Mouse (Mus musculus) liver, embryonic 16.5 days (tissue): Measurements from ENCODE around the gene Alg13. TPM values are rescaled to one million over a fixed set of nuclear protein-coding genes. Genes with fewer than 3 reads are reported as not detected.

Experiments used
- ATAC-seq: fragments of 200-750 bp; cut with Nextera tagmentation; 2 replicates; pipeline ENCODE4 v1.8.0; 2017; ENCODE audit warnings: low read depth, mild to moderate bottlenecking, moderate number of reproducible peaks, moderate library complexity
- H3K27ac ChIP-seq: fragments of 300-500 bp; sonication (generic); 2 replicates; pipeline ENCODE4 v1.5.1; 2014; ENCODE audit warnings: mild to moderate bottlenecking, low read length
- H3K27me3 ChIP-seq: fragments of 300-500 bp; sonication (generic); 2 replicates; pipeline ENCODE4 v1.6.1; 2014; ENCODE audit warnings: low read depth, low read length, mixed read lengths; ENCODE audit not compliant: control insufficient read depth, insufficient read depth
- H3K36me3 ChIP-seq: fragments of 300-500 bp; sonication (generic); 2 replicates; pipeline ENCODE4 v1.6.1; 2014; ENCODE audit warnings: mild to moderate bottlenecking; ENCODE audit not compliant: control insufficient read depth, insufficient read depth
- H3K4me1 ChIP-seq: fragments of 300-500 bp; sonication (generic); 2 replicates; pipeline ENCODE4 v1.6.1; 2014; ENCODE audit warnings: low read depth, low read length, mixed read lengths; ENCODE audit not compliant: control insufficient read depth
- H3K4me2 ChIP-seq: fragments of 300-500 bp; sonication (generic); 2 replicates; pipeline ENCODE4 v1.6.1; 2014; ENCODE audit warnings: low read depth, low read length, mixed read lengths
- H3K4me3 ChIP-seq: fragments of 300-500 bp; sonication (generic); 2 replicates; pipeline ENCODE4 v1.5.1; 2014; ENCODE audit warnings: low read depth, mild to moderate bottlenecking, low read length
- H3K9ac ChIP-seq: fragments of 300-500 bp; sonication (generic); 2 replicates; pipeline ENCODE4 v1.6.1; 2014; ENCODE audit warnings: low read depth, low read length
- H3K9me3 ChIP-seq: fragments of 300-500 bp; sonication (generic); replicated peaks from 2 replicates; pipeline ENCODE4 v1.6.1; 2016; ENCODE audit warnings: low read length; ENCODE audit not compliant: control insufficient read depth
- WGBS: fragments of 180-500 bp; shearing (Covaris S2); extraction: QIAGEN DNeasy Blood & Tissue Kit; methylation state at CpG from one replicate; pipeline ENCODE4 v1.1.7; 2014; ENCODE audit not compliant: insufficient replicate concordance; 5-methylcytosine and 5-hydroxymethylcytosine counted together
- polyA plus RNA-seq: library from polyadenylated mRNA; unstranded; fragments of >200 nt; fragmentation: Nextera tagmentation; extraction: Ambion mirVana; gene quantifications from 2 replicates; pipeline ENCODE4 v1.2.1, GENCODE M21; 2015

Gene Alg13
- 6.6 and 7.2 TPM in 2 replicates for polyA plus RNA-seq

DNA sequence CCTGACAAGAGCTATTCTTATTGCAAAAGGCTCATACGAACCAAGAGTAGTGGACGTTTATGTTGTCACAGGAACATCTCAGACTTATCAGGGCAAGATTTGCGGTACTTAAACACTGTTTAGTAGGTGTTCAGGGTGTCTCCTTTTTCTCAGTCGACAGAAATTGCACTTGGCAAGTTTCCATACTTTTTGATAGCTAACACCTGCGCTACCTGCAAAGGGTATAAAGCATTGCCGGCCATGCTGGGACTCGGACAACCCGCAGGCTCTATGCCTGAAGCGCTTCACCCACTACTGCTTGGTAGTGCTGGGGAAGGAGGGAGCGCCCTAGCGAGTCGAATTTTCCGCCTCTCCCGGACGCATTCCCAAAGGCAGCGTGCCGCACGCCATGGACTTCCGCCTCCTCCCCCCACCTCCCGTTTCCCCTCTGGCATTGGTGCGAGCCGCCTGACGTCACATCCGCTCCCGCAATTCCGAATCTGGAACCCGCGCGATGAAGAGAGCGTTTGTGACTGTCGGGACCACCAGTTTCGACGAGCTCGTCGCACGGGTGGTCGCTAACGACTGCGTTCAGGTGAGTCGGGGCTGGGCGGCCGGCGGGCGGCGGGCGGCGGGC is at the start of gene Alg13:
Alg13 (plus strand) TSS at position 257 of the 616 bp plus-strand sequence.
- H3K9ac ChIP-seq = peak within 1 kb of the TSS; percentile 71
- no peaks in the 10 kb centered on the region for H3K27me3 ChIP-seq
- H3K4me1 ChIP-seq = no peaks in the 10 kb centered on the region; the same call in 1 of the 2 replicates
- WGBS = 17% methylated on average over 39 of the region's 47 CpGs
- H3K36me3 ChIP-seq = no peaks in the 10 kb centered on the region
- H3K9me3 ChIP-seq = no peaks in the 10 kb centered on the region
- peak within 1 kb of the TSS; percentile 73 for H3K4me2 ChIP-seq
- peak within 1 kb of the TSS; percentile 61; the same call in 1 of the 2 replicates for H3K27ac ChIP-seq
- peak within 1 kb of the TSS; percentile 62 for H3K4me3 ChIP-seq
- ATAC-seq = peak; percentile 84

DNA sequence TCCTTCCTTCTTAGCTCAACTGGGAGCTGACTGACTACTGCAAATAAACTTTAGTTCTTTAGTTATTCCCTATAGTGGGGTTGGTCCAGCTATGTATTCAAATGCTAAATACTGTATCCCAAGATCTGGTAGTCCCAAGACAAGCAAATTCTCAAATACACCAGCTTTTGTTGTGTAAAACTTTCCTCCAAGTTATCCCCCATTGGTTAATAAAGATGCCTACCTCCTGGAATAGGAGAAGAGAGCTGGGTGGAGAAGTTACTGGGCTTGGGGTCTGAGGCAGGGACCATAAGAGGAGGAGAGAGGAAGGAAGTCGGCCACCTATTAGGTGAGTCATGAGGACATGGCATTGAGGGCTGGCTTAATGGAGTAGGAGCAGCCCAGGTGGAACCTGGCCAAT is 49.0 kb upstream of the Alg13 start:
- 52% methylated on average over 1 of the region's 1 CpGs for WGBS
- H3K4me2 ChIP-seq = no peak overlapping the region
- H3K9ac ChIP-seq = no peak overlapping the region
- ATAC-seq = no peak
- no peaks in the 10 kb centered on the region for H3K9me3 ChIP-seq
- H3K27ac ChIP-seq = no peak overlapping the region
- no peaks in the 10 kb centered on the region for H3K4me1 ChIP-seq
- H3K27me3 ChIP-seq = no peaks in the 10 kb centered on the region
- no peaks in the 10 kb centered on the region for H3K36me3 ChIP-seq
- no peak overlapping the region for H3K4me3 ChIP-seq

DNA sequence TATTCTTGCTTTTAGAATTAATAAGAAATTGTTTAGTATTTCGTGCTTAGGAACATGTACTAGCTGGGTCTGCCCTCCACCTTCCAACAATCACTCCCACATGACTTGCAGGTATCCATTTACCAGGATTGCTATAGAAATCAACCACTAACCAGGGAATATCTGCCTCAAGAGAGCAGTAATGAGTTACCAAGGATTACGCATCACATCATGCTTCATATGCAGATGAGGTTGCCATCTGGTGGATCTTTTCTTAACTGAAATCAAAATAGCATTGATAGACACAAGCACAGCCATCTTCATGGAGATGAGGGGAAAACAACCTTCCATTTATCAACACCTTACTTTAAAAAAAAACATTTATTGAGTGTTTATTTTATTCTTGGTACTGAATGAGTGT is 16.1 kb upstream of the Alg13 start:
- H3K4me2 ChIP-seq = no peak overlapping the region
- WGBS = 66% methylated on average over 2 of the region's 2 CpGs
- no peaks in the 10 kb centered on the region for H3K9me3 ChIP-seq
- H3K4me1 ChIP-seq = no peaks in the 10 kb centered on the region
- no peaks in the 10 kb centered on the region for H3K36me3 ChIP-seq
- H3K27ac ChIP-seq = no peak overlapping the region
- H3K4me3 ChIP-seq = no peak overlapping the region
- ATAC-seq = no peak
- H3K9ac ChIP-seq = no peak overlapping the region
- no peaks in the 10 kb centered on the region for H3K27me3 ChIP-seq

DNA sequence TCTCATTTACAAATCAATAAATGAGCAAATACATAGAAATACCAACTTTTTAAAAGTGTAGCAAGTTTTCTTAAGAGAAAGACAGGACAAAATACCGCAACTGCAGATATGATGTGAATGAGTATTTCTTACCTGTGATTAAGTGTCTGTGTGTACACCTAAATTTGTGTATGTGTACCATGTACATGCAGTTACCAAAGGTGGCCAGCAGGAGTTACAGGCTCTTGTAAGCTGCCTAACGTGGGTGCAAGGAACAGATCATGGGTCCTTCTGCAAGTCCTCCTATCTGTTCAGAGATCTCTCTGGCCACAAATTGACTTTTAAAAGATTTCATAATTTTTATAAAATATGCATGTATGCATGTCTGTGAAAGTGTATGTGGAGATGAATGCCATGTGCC is 11.9 kb upstream of the Alg13 start:
- Histone ChIP-seq H3K4me2 (no peak overlapping the region), H3K9me3 (no peaks in the 10 kb centered on the region), H3K36me3 (no peaks in the 10 kb centered on the region), H3K4me1 (no peaks in the 10 kb centered on the region), H3K4me3 (no peak overlapping the region), H3K27me3 (no peaks in the 10 kb centered on the region), H3K27ac (no peak overlapping the region), H3K9ac (no peak overlapping the region)
- no peak for ATAC-seq
- 67% methylated on average over 2 of the region's 2 CpGs for WGBS

DNA sequence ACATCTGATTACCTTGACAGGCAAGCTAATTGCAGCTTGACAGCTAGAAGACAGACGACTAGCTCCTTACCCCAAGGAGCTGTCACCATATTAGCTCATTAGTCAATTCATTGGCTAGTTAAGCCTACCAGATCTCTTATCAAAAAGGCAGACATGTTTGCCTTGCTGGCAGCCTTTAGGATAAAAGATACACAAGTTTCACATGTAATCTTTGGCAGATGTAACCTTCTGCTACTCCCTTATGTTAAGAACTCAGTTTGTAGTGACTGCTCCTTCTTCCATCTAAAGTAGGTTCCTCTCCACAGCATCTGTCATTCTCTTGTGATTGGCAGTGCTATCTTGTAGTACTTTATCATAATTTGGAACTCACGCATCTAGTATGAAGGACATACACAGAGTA is 3.6 kb upstream of the Alg13 start:
- Histone ChIP-seq H3K4me1 (no peaks in the 10 kb centered on the region; the same call in 1 of the 2 replicates), H3K4me3 (no peak overlapping the region), H3K27ac (no peak overlapping the region), H3K36me3 (no peaks in the 10 kb centered on the region), H3K4me2 (no peak overlapping the region), H3K9me3 (no peaks in the 10 kb centered on the region), H3K27me3 (no peaks in the 10 kb centered on the region), H3K9ac (no peak overlapping the region)
- ATAC-seq = no peak
- 54% methylated on average over 2 of the region's 2 CpGs for WGBS

DNA sequence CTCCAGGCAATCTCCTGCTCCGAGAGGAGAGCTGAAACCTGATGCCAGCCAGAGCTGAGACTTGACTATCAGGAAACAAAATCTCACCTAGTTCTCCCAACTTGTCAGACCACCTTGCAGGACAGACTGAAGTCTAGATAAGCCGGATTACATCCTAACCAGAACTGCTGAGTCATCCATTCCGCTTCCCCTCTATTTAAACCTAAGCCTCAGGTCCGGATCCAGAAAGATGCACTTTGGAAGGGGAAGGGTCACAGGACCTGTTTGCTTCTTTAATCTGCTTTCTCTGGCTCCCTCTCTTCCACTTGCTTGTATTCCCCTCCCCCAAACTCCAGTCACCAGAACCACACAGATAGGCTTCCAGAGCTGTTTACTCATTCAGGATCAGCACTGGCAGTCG is 2.6 kb upstream of the Alg13 start:
- H3K27ac ChIP-seq = no peak overlapping the region
- 23% methylated on average over 5 of the region's 5 CpGs for WGBS
- no peak overlapping the region for H3K4me2 ChIP-seq
- no peaks in the 10 kb centered on the region; the same call in 1 of the 2 replicates for H3K4me1 ChIP-seq
- H3K9ac ChIP-seq = no peak overlapping the region
- no peaks in the 10 kb centered on the region for H3K27me3 ChIP-seq
- H3K4me3 ChIP-seq = no peak overlapping the region
- no peaks in the 10 kb centered on the region for H3K36me3 ChIP-seq
- no peak for ATAC-seq
- no peaks in the 10 kb centered on the region for H3K9me3 ChIP-seq

DNA sequence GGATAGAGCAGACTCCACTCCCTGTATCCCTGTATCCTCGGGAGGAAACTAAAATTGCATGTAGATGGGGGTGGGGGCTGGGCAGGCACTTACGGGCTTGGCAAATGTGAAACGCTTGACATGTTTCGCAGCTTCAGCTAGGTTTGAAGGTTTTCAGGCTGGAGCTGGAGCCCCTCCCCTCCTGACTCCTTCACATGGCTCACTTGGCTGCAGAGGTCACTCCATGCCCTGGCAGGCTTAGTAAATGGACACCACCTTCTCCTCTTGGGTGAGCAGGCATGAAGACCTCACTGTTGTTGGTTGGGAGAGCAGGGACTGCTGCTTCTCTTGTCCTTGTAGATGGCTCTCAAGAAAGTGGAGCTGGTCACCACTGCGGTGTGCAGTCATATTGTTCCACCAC is 1.6 kb upstream of the Alg13 start:
- no peaks in the 10 kb centered on the region for H3K36me3 ChIP-seq
- no peak for ATAC-seq
- WGBS = 63% methylated on average over 5 of the region's 5 CpGs

DNA sequence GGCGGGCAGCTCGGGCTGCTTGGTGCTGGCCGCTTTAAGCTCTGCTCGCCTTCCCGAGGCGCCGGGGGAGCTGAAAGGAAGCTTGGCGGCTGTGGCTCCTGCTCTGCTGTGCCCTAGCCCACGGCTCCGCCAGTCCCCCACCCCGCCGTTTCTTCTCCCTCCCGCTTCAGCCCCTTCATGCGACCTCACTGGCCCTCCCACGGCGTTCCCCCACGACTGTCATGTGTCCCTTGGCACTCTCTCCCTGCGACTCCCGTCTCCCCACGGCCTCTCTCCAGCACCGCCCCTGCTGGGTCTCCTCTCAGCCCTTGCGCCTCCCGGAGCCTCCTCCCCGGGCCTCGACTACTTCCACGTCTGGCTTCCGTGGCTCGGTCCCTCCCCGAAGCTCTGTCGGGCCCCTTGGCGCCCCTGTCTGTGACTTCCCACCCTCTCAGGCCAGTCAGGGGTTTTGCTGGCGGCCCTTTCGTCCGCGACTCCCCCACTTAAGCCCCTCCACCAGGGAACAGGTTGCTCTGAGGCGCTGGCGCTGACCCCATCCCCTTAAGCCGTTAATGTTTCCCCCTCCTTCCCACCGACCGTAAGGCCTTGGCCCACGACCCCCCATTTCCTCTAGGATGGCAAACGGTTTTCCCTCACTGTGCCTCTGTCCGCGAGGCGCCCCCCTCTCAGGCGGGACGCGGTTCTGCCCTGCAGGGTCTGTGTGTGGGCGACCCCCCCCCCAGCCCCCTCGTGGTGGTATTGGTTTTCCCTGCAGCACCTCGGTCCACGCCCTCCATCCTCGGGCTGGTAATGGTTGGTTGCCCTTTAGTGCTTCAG is 768 bp downstream of the Alg13 start:
- H3K27ac ChIP-seq = peak overlapping the region; percentile 61; the same call in 1 of the 2 replicates
- 19% methylated on average over 43 of the region's 53 CpGs for WGBS

More for the DNA sequence above, 1.6 kb upstream of the Alg13 start:
- Histone ChIP-seq H3K9ac (no peak overlapping the region), H3K4me2 (no peak overlapping the region), H3K4me1 (no peaks in the 10 kb centered on the region; the same call in 1 of the 2 replicates), H3K9me3 (no peaks in the 10 kb centered on the region), H3K27ac (no peak overlapping the region), H3K4me3 (no peak overlapping the region), H3K27me3 (no peaks in the 10 kb centered on the region)

DNA sequence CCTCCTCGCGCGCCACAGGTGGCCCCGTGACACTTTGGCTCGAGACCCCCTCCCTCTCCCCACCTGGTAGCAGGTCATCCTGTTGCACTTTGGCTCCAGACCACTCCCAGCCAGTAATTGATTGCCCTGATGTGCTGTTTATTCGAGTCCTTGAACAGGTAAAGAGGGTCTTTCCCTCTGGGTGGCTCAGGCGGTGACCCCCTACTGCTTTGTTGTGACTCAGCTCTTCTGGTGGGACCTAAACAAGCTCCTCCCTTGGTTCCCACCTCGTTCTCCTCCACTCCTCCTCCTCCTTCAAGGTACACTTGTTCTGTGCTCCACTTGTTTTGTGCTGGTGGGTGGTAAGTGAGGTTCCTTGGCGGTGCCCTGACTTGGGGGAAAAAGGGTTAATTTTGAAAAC is 1.8 kb downstream of the Alg13 start:
- Histone ChIP-seq H3K4me3 (no peak overlapping the region), H3K4me1 (no peaks in the 10 kb centered on the region; the same call in 1 of the 2 replicates), H3K4me2 (peak overlapping the region; percentile 73; the same call in 1 of the 2 replicates), H3K36me3 (no peaks in the 10 kb centered on the region), H3K27me3 (no peaks in the 10 kb centered on the region), H3K9me3 (no peaks in the 10 kb centered on the region), H3K27ac (no peak overlapping the region), H3K9ac (no peak overlapping the region)
- ATAC-seq = no peak
- 32% methylated on average over 9 of the region's 9 CpGs for WGBS

More for the DNA sequence above, 768 bp downstream of the Alg13 start:
- Histone ChIP-seq H3K9me3 (no peaks in the 10 kb centered on the region), H3K27me3 (no peaks in the 10 kb centered on the region), H3K9ac (peak overlapping the region; percentile 71), H3K4me1 (no peaks in the 10 kb centered on the region; the same call in 1 of the 2 replicates), H3K36me3 (no peaks in the 10 kb centered on the region), H3K4me2 (peak overlapping the region; percentile 73), H3K4me3 (peak overlapping the region; percentile 62)
- peak; percentile 77 for ATAC-seq
